Mouse (Mus musculus): ENCODE data around the gene Neurl4. TPM values are rescaled to one million over a fixed set of nuclear protein-coding genes. Genes with fewer than 3 reads are reported as not detected.

The Neurl4 gene
- polyA plus RNA-seq, 1 experiment from 2014 or later, result 16.7 TPM

- no peak overlapping the region for H3K27ac ChIP-seq (ENCODE audit: low read depth, low read length)
- peaks cover under 1% of the 10 kb centered on the region; the same call in 1 of the 2 replicates for H3K27me3 ChIP-seq (replicated peaks; ENCODE audit: control insufficient read depth, insufficient read depth, low read length)
- peaks cover 5% of the 10 kb centered on the region; the same call in 1 of the 2 replicates for H3K4me1 ChIP-seq (ENCODE audit: control insufficient read depth, insufficient read depth, low read length)
- no peaks in the 10 kb centered on the region for H3K36me3 ChIP-seq (ENCODE audit: control insufficient read depth, insufficient read depth, low read length)
- no peak overlapping the region for H3K4me3 ChIP-seq (ENCODE audit: low read depth, low read length)
- H3K4me2 ChIP-seq (ENCODE audit: low read length), result no peak overlapping the region
- H3K9ac ChIP-seq (ENCODE audit: low read length), result no peak overlapping the region
- ATAC-seq, result no peak
- WGBS, result 31% methylated on average over 3 of the region's 3 CpGs
- DNase-seq (ENCODE audit: low spot score), result no peak
- no peaks in the 10 kb centered on the region for H3K9me3 ChIP-seq (replicated peaks; ENCODE audit: control insufficient read depth, low read length)
Measured at GRCm38 (mm10) chr11:69932254-69932653, 31.4 kb downstream of the Neurl4 start.

GRCm38 (mm10) chr11:69933066-69933465 lies 32.2 kb downstream of the Neurl4 start:
- no peaks in the 10 kb centered on the region for H3K9me3 ChIP-seq (replicated peaks; ENCODE audit: control insufficient read depth, low read length)
- H3K27me3 ChIP-seq (replicated peaks; ENCODE audit: control insufficient read depth, insufficient read depth, low read length), result peaks cover 7% of the 10 kb centered on the region; the same call in 1 of the 2 replicates
- no peak overlapping the region for H3K9ac ChIP-seq (ENCODE audit: low read length)
- peaks cover 5% of the 10 kb centered on the region; the same call in 1 of the 2 replicates for H3K4me1 ChIP-seq (ENCODE audit: control insufficient read depth, insufficient read depth, low read length)
- H3K4me2 ChIP-seq (ENCODE audit: low read length), result no peak overlapping the region
- H3K36me3 ChIP-seq (ENCODE audit: control insufficient read depth, insufficient read depth, low read length), result no peaks in the 10 kb centered on the region
- ATAC-seq (no peak), DNase-seq (ENCODE audit: low spot score) (no peak)
- H3K27ac ChIP-seq (ENCODE audit: low read depth, low read length), result no peak overlapping the region
- H3K4me3 ChIP-seq (ENCODE audit: low read depth, low read length), result no peak overlapping the region
- WGBS, result 82% methylated on average over 4 of the region's 4 CpGs

- peak; percentile 92 for DNase-seq (ENCODE audit: low spot score)
- Histone ChIP-seq H3K4me1 (ENCODE audit: control insufficient read depth, insufficient read depth, low read length) (peaks cover 5% of the 10 kb centered on the region; the same call in 1 of the 2 replicates), H3K27ac (ENCODE audit: low read depth, low read length) (no peak overlapping the region), H3K9me3 (replicated peaks; ENCODE audit: control insufficient read depth, low read length) (no peaks in the 10 kb centered on the region), H3K36me3 (ENCODE audit: control insufficient read depth, insufficient read depth, low read length) (no peaks in the 10 kb centered on the region), H3K4me2 (ENCODE audit: low read length) (peak overlapping the region; percentile 99), H3K27me3 (replicated peaks; ENCODE audit: control insufficient read depth, insufficient read depth, low read length) (peaks cover 9% of the 10 kb centered on the region; the same call in 1 of the 2 replicates), H3K4me3 (ENCODE audit: low read depth, low read length) (0 out of 2 replicates have a peak overlapping the region, but pooled peaks have one; percentile 2), H3K9ac (ENCODE audit: low read length) (no peak overlapping the region)
- 0% methylated on average over 18 of the region's 18 CpGs for WGBS
- ATAC-seq, result peak; percentile 54
Measured at GRCm38 (mm10) chr11:69934169-69934568, 33.3 kb downstream of the Neurl4 start.

- peaks cover 9% of the 10 kb centered on the region; the same call in 1 of the 2 replicates for H3K27me3 ChIP-seq (replicated peaks; ENCODE audit: control insufficient read depth, insufficient read depth, low read length)
- peak; percentile 13 for DNase-seq (ENCODE audit: low spot score)
Measured at GRCm38 (mm10) chr11:69934681-69935080, 33.8 kb downstream of the Neurl4 start.

GRCm38 (mm10) chr11:69935137-69935879 lies 34.4 kb downstream of the Neurl4 start, which contains the start of gene Ybx2:
Gene Ybx2, plus strand, starts transcription at chr11:69935796.
- DNase-seq (ENCODE audit: low spot score) (peak; percentile 96), ATAC-seq (peak; percentile 92)
- peak within 1 kb of the TSS; percentile 53 for H3K4me3 ChIP-seq (ENCODE audit: low read depth, low read length)
- no peaks in the 10 kb centered on the region for H3K9me3 ChIP-seq (replicated peaks; ENCODE audit: control insufficient read depth, low read length)
- peaks cover 9% of the 10 kb centered on the region; the same call in 1 of the 2 replicates for H3K27me3 ChIP-seq (replicated peaks; ENCODE audit: control insufficient read depth, insufficient read depth, low read length)
- peaks cover 5% of the 10 kb centered on the region; the same call in 1 of the 2 replicates for H3K4me1 ChIP-seq (ENCODE audit: control insufficient read depth, insufficient read depth, low read length)
- peak within 1 kb of the TSS; percentile 67 for H3K9ac ChIP-seq (ENCODE audit: low read length)
- H3K36me3 ChIP-seq (ENCODE audit: control insufficient read depth, insufficient read depth, low read length), result no peaks in the 10 kb centered on the region
- H3K27ac ChIP-seq (ENCODE audit: low read depth, low read length), result no peak within 1 kb of the TSS
- WGBS, result 1% methylated on average over 58 of the region's 62 CpGs
- H3K4me2 ChIP-seq (ENCODE audit: low read length), result peak within 1 kb of the TSS; percentile 99

More at GRCm38 (mm10) chr11:69934681-69935080, 33.8 kb downstream of the Neurl4 start:
- WGBS, result 18% methylated on average over 6 of the region's 6 CpGs
- Histone ChIP-seq H3K36me3 (ENCODE audit: control insufficient read depth, insufficient read depth, low read length) (no peaks in the 10 kb centered on the region), H3K9me3 (replicated peaks; ENCODE audit: control insufficient read depth, low read length) (no peaks in the 10 kb centered on the region), H3K27ac (ENCODE audit: low read depth, low read length) (no peak overlapping the region), H3K9ac (ENCODE audit: low read length) (no peak overlapping the region), H3K4me1 (ENCODE audit: control insufficient read depth, insufficient read depth, low read length) (peaks cover 5% of the 10 kb centered on the region; the same call in 1 of the 2 replicates), H3K4me3 (ENCODE audit: low read depth, low read length) (0 out of 2 replicates have a peak overlapping the region, but pooled peaks have one; percentile 2), H3K4me2 (ENCODE audit: low read length) (peak overlapping the region; percentile 99)
- ATAC-seq, result no peak

GRCm38 (mm10) chr11:69936156-69936555 lies 35.3 kb downstream of the Neurl4 start:
- DNase-seq (ENCODE audit: low spot score) (peak; percentile 32), ATAC-seq (peak; percentile 38)
- no peak overlapping the region for H3K27ac ChIP-seq (ENCODE audit: low read depth, low read length)
- H3K4me3 ChIP-seq (ENCODE audit: low read depth, low read length), result peak overlapping the region; percentile 53
- H3K9ac ChIP-seq (ENCODE audit: low read length), result peak overlapping the region; percentile 67
- H3K9me3 ChIP-seq (replicated peaks; ENCODE audit: control insufficient read depth, low read length), result no peaks in the 10 kb centered on the region
- no peaks in the 10 kb centered on the region for H3K36me3 ChIP-seq (ENCODE audit: control insufficient read depth, insufficient read depth, low read length)
- H3K27me3 ChIP-seq (replicated peaks; ENCODE audit: control insufficient read depth, insufficient read depth, low read length), result peaks cover 9% of the 10 kb centered on the region; the same call in 1 of the 2 replicates
- H3K4me2 ChIP-seq (ENCODE audit: low read length), result peak overlapping the region; percentile 99
- peaks cover 5% of the 10 kb centered on the region; the same call in 1 of the 2 replicates for H3K4me1 ChIP-seq (ENCODE audit: control insufficient read depth, insufficient read depth, low read length)
- 1% methylated on average over 29 of the region's 30 CpGs for WGBS

- Histone ChIP-seq H3K4me2 (ENCODE audit: low read length) (peak overlapping the region; percentile 99), H3K4me1 (ENCODE audit: control insufficient read depth, insufficient read depth, low read length) (peaks cover 5% of the 10 kb centered on the region; the same call in 1 of the 2 replicates), H3K4me3 (ENCODE audit: low read depth, low read length) (peak overlapping the region; percentile 53), H3K36me3 (ENCODE audit: control insufficient read depth, insufficient read depth, low read length) (no peaks in the 10 kb centered on the region), H3K9me3 (replicated peaks; ENCODE audit: control insufficient read depth, low read length) (no peaks in the 10 kb centered on the region), H3K27ac (ENCODE audit: low read depth, low read length) (no peak overlapping the region), H3K9ac (ENCODE audit: low read length) (no peak overlapping the region), H3K27me3 (replicated peaks; ENCODE audit: control insufficient read depth, insufficient read depth, low read length) (peaks cover 9% of the 10 kb centered on the region; the same call in 1 of the 2 replicates)
- DNase-seq (ENCODE audit: low spot score), result no peak
- ATAC-seq, result no peak
- 37% methylated on average over 9 of the region's 9 CpGs for WGBS
Measured at GRCm38 (mm10) chr11:69936714-69937347, 36.0 kb downstream of the Neurl4 start.

GRCm38 (mm10) chr11:69937385-69937784 lies 36.5 kb downstream of the Neurl4 start:
- 48% methylated on average over 4 of the region's 4 CpGs for WGBS
- Histone ChIP-seq H3K36me3 (ENCODE audit: control insufficient read depth, insufficient read depth, low read length) (no peaks in the 10 kb centered on the region), H3K27ac (ENCODE audit: low read depth, low read length) (no peak overlapping the region), H3K9me3 (replicated peaks; ENCODE audit: control insufficient read depth, low read length) (no peaks in the 10 kb centered on the region), H3K27me3 (replicated peaks; ENCODE audit: control insufficient read depth, insufficient read depth, low read length) (peaks cover 9% of the 10 kb centered on the region; the same call in 1 of the 2 replicates), H3K4me3 (ENCODE audit: low read depth, low read length) (no peak overlapping the region), H3K4me2 (ENCODE audit: low read length) (no peak overlapping the region), H3K9ac (ENCODE audit: low read length) (no peak overlapping the region), H3K4me1 (ENCODE audit: control insufficient read depth, insufficient read depth, low read length) (peaks cover 5% of the 10 kb centered on the region; the same call in 1 of the 2 replicates)
- DNase-seq (ENCODE audit: low spot score) (no peak), ATAC-seq (no peak)
